Mouse (Mus musculus) heart, embryonic 12.5 days (tissue): ENCODE measurements around the gene Eml3. TPM values are rescaled to one million over a fixed set of nuclear protein-coding genes. Genes with fewer than 3 reads are reported as not detected.
"Not testable (repeated sequence)": the region's sequence is repeated elsewhere in the genome, so short reads cannot be mapped to it uniquely, and the experiment has no call there.

Experiments
- ATAC-seq: fragments of 200-750 bp; cut with Nextera tagmentation; 2 replicates; pipeline ENCODE4 v1.8.0; 2017; ENCODE audit warnings: moderate TSS enrichment, moderate library complexity; ENCODE audit not compliant: insufficient number of reproducible peaks, low FRiP score
- H3K27ac ChIP-seq: fragments of 300-500 bp; sonication (generic); 2 replicates; pipeline ENCODE4 v1.5.1; 2016; ENCODE audit warnings: mild to moderate bottlenecking, moderate library complexity; ENCODE audit not compliant: poor library complexity, severe bottlenecking
- H3K27me3 ChIP-seq: fragments of 300-500 bp; sonication (generic); replicated peaks from 2 replicates; pipeline ENCODE4 v1.6.1; 2016; ENCODE audit warnings: mild to moderate bottlenecking, moderate library complexity
- H3K36me3 ChIP-seq: fragments of 300-500 bp; sonication (generic); 2 replicates; pipeline ENCODE4 v1.6.1; 2016; ENCODE audit warnings: mild to moderate bottlenecking, moderate library complexity
- H3K4me1 ChIP-seq: fragments of 300-500 bp; sonication (generic); replicated peaks from 2 replicates; pipeline ENCODE4 v1.6.1; 2016; ENCODE audit warnings: mild to moderate bottlenecking
- H3K4me2 ChIP-seq: fragments of 300-500 bp; sonication (generic); 2 replicates; pipeline ENCODE4 v1.6.1; 2016; ENCODE audit warnings: mild to moderate bottlenecking, moderate library complexity
- H3K4me3 ChIP-seq: fragments of 300-500 bp; sonication (generic); 2 replicates; pipeline ENCODE4 v1.5.1; 2016; ENCODE audit warnings: mild to moderate bottlenecking
- H3K9ac ChIP-seq: fragments of 300-500 bp; sonication (generic); 2 replicates; pipeline ENCODE4 v1.6.1; 2016; ENCODE audit warnings: mild to moderate bottlenecking, moderate library complexity
- H3K9me3 ChIP-seq: fragments of 300-500 bp; sonication (generic); replicated peaks from 2 replicates; pipeline ENCODE4 v1.6.1; 2016; ENCODE audit warnings: mild to moderate bottlenecking, moderate library complexity
- WGBS: fragments of 180-500 bp; shearing (Covaris S2); methylation state at CpG from one replicate; pipeline ENCODE4 v1.1.7; 2016; 5-methylcytosine and 5-hydroxymethylcytosine counted together
- polyA plus RNA-seq: library from polyadenylated mRNA; unstranded; fragments of >200 nt; fragmentation: Nextera tagmentation; extraction: Ambion mirVana; gene quantifications from 2 replicates; pipeline ENCODE4 v1.2.1, GENCODE M21; 2016

Gene Eml3
- polyA plus RNA-seq, 1 experiment from 2014 or later = 13.5 TPM

GRCm38 (mm10) chr19:8953135-8954039, 24.0 kb downstream of the Eml3 start, which contains the start of gene Tut1:
Tut1 (plus strand) TSS chr19:8953847.
- Histone ChIP-seq H3K9ac (peak within 1 kb of the TSS; percentile 86), H3K36me3 (peaks cover 71% of the 10 kb centered on the region), H3K27me3 (no peaks in the 10 kb centered on the region), H3K9me3 (no peaks in the 10 kb centered on the region), H3K4me2 (peak within 1 kb of the TSS; percentile 81), H3K4me3 (peak within 1 kb of the TSS; percentile 87), H3K4me1 (peaks cover 16% of the 10 kb centered on the region), H3K27ac (peak within 1 kb of the TSS; percentile 76)
- WGBS = 1% methylated on average over 46 of the region's 46 CpGs
- ATAC-seq = peak; percentile 90

GRCm38 (mm10) chr19:8954171-8954570, 24.8 kb downstream of the Eml3 start:
- 10% methylated on average over 9 of the region's 9 CpGs for WGBS
- Histone ChIP-seq H3K36me3 (peaks cover 69% of the 10 kb centered on the region), H3K4me1 (peaks cover 16% of the 10 kb centered on the region), H3K4me3 (peak overlapping the region; percentile 87), H3K4me2 (peak overlapping the region; percentile 81), H3K27me3 (no peaks in the 10 kb centered on the region), H3K27ac (peak overlapping the region; percentile 65), H3K9me3 (no peaks in the 10 kb centered on the region), H3K9ac (peak overlapping the region; percentile 86)
- no peak for ATAC-seq

GRCm38 (mm10) chr19:8962256-8962655, 32.9 kb downstream of the Eml3 start:
- Histone ChIP-seq H3K9me3 (no peaks in the 10 kb centered on the region), H3K27me3 (no peaks in the 10 kb centered on the region), H3K9ac (no peak overlapping the region), H3K4me2 (no peak overlapping the region), H3K27ac (no peak overlapping the region), H3K36me3 (peaks cover 83% of the 10 kb centered on the region), H3K4me3 (no peak overlapping the region), H3K4me1 (peaks cover 12% of the 10 kb centered on the region)
- ATAC-seq = no peak
- 81% methylated on average over 2 of the region's 2 CpGs for WGBS

GRCm38 (mm10) chr19:8965075-8965474, 35.7 kb downstream of the Eml3 start:
- whole genome bisulfite sequencing = 89% methylated on average over 11 of the region's 11 CpGs
- Histone ChIP-seq H3K4me3 (no peak overlapping the region), H3K4me2 (no peak overlapping the region), H3K4me1 (peaks cover 23% of the 10 kb centered on the region), H3K27me3 (no peaks in the 10 kb centered on the region), H3K27ac (no peak overlapping the region), H3K9me3 (no peaks in the 10 kb centered on the region), H3K9ac (peak overlapping the region; percentile 72; the same call in 1 of the 2 replicates), H3K36me3 (peaks cover 75% of the 10 kb centered on the region)
- ATAC-seq = no peak

- H3K27me3 ChIP-seq = no peaks in the 10 kb centered on the region
- peak overlapping the region; percentile 72 for H3K9ac ChIP-seq
- WGBS = 73% methylated on average over 8 of the region's 8 CpGs
- H3K4me2 ChIP-seq = peak overlapping the region; percentile 75
- no peak for ATAC-seq
- H3K4me3 ChIP-seq = peak overlapping the region; percentile 89
- H3K36me3 ChIP-seq = peaks cover 75% of the 10 kb centered on the region
- peak overlapping the region; percentile 92 for H3K27ac ChIP-seq
- no peaks in the 10 kb centered on the region for H3K9me3 ChIP-seq
- peaks cover 23% of the 10 kb centered on the region for H3K4me1 ChIP-seq
These were observed 36.4 kb downstream of the Eml3 start for GRCm38 (mm10) chr19:8965771-8966170.

- Histone ChIP-seq H3K9me3 (no peaks in the 10 kb centered on the region), H3K27ac (peak overlapping the region; percentile 92), H3K4me1 (peaks cover 23% of the 10 kb centered on the region), H3K9ac (peak overlapping the region; percentile 72), H3K4me3 (peak overlapping the region; percentile 89), H3K27me3 (no peaks in the 10 kb centered on the region), H3K36me3 (peaks cover 75% of the 10 kb centered on the region), H3K4me2 (peak overlapping the region; percentile 75)
- no peak for ATAC-seq
- 35% methylated on average over 5 of the region's 5 CpGs for WGBS
These were observed 36.8 kb downstream of the Eml3 start for GRCm38 (mm10) chr19:8966198-8966589.

- Histone ChIP-seq H3K4me3 (peak within 1 kb of the TSS; percentile 89), H3K27me3 (no peaks in the 10 kb centered on the region), H3K4me2 (peak within 1 kb of the TSS; percentile 93), H3K27ac (peak within 1 kb of the TSS; percentile 92), H3K36me3 (peaks cover 75% of the 10 kb centered on the region), H3K4me1 (peaks cover 23% of the 10 kb centered on the region), H3K9me3 (no peaks in the 10 kb centered on the region), H3K9ac (peak within 1 kb of the TSS; percentile 96)
- under 1% methylated on average over 52 of the region's 52 CpGs for WGBS
- peak; percentile 100 for ATAC-seq
These were observed 37.4 kb downstream of the Eml3 start, which contains the start of gene Eef1g for GRCm38 (mm10) chr19:8966590-8967372. Eef1g (plus strand) TSS chr19:8967041.

- H3K4me3 ChIP-seq = peak overlapping the region; percentile 89
- no peaks in the 10 kb centered on the region for H3K27me3 ChIP-seq
- WGBS = under 1% methylated on average over 8 of the region's 8 CpGs
- peaks cover 23% of the 10 kb centered on the region for H3K4me1 ChIP-seq
- peak overlapping the region; percentile 69 for H3K27ac ChIP-seq
- H3K9ac ChIP-seq = peak overlapping the region; percentile 96
- H3K9me3 ChIP-seq = no peaks in the 10 kb centered on the region
- ATAC-seq = no peak
- H3K36me3 ChIP-seq = peaks cover 75% of the 10 kb centered on the region
- peak overlapping the region; percentile 93 for H3K4me2 ChIP-seq
These were observed 38.0 kb downstream of the Eml3 start for GRCm38 (mm10) chr19:8967373-8967743.

- peak overlapping the region; percentile 93 for H3K4me2 ChIP-seq
- peaks cover 75% of the 10 kb centered on the region for H3K36me3 ChIP-seq
- H3K27ac ChIP-seq = peak overlapping the region; percentile 69
- H3K4me3 ChIP-seq = peak overlapping the region; percentile 89
- H3K4me1 ChIP-seq = peaks cover 23% of the 10 kb centered on the region
- H3K9ac ChIP-seq = peak overlapping the region; percentile 96
- whole genome bisulfite sequencing = 3% methylated on average over 9 of the region's 9 CpGs
- no peak for ATAC-seq
- H3K9me3 ChIP-seq = no peaks in the 10 kb centered on the region
- no peaks in the 10 kb centered on the region for H3K27me3 ChIP-seq
These were observed 38.5 kb downstream of the Eml3 start for GRCm38 (mm10) chr19:8967893-8968292.

- not testable (repeated sequence) for H3K4me3 ChIP-seq, H3K27ac ChIP-seq, H3K4me2 ChIP-seq, ATAC-seq, H3K9ac ChIP-seq, H3K27me3 ChIP-seq, H3K9me3 ChIP-seq
- Histone ChIP-seq H3K4me1 (peaks cover 14% of the 10 kb centered on the region), H3K36me3 (peaks cover 85% of the 10 kb centered on the region)
- WGBS = 82% methylated on average over 8 of the region's 8 CpGs
These were observed 43.1 kb downstream of the Eml3 start for GRCm38 (mm10) chr19:8972491-8972890.

- Histone ChIP-seq H3K27me3 (no peaks in the 10 kb centered on the region), H3K4me3 (no peak overlapping the region)
- WGBS = 89% methylated on average over 1 of the region's 1 CpGs
These were observed 45.3 kb downstream of the Eml3 start for GRCm38 (mm10) chr19:8974638-8975037.

More at GRCm38 (mm10) chr19:8974638-8975037, 45.3 kb downstream of the Eml3 start:
- ATAC-seq = no peak
- Histone ChIP-seq H3K9ac (no peak overlapping the region), H3K4me2 (no peak overlapping the region), H3K36me3 (peaks cover 94% of the 10 kb centered on the region), H3K4me1 (peaks cover 3% of the 10 kb centered on the region), H3K27ac (no peak overlapping the region), H3K9me3 (no peaks in the 10 kb centered on the region)
